Mouse (Mus musculus): ENCODE data around the gene Zfp775. TPM values are rescaled to one million over a fixed set of nuclear protein-coding genes. Genes with fewer than 3 reads are reported as not detected.
"Not testable (repeated sequence)": the region's sequence is repeated elsewhere in the genome, so short reads cannot be mapped to it uniquely, and the experiment has no call there.

Zfp775 gene
- polyA plus RNA-seq, 1 experiment from 2014 or later = 14.6 TPM

- H3K4me2 ChIP-seq (replicated peaks); H3K9me3 ChIP-seq (replicated peaks); H3K9ac ChIP-seq; ATAC-seq (ENCODE audit: low FRiP score); H3K27ac ChIP-seq; H3K4me3 ChIP-seq; H3K4me1 ChIP-seq: not testable (repeated sequence)
- Histone ChIP-seq H3K36me3 (peaks cover 31% of the 10 kb centered on the region), H3K27me3 (peaks cover 18% of the 10 kb centered on the region)
- WGBS = 80% methylated on average over 8 of the region's 8 CpGs
These were observed 20.5 kb downstream of the Zfp775 start for GRCm38 (mm10) chr6:48622186-48622843.

GRCm38 (mm10) chr6:48623460-48623859 lies 21.6 kb downstream of the Zfp775 start:
- no peak overlapping the region for H3K9ac ChIP-seq
- no peak overlapping the region for H3K4me2 ChIP-seq (replicated peaks)
- no peak overlapping the region for H3K27ac ChIP-seq
- peaks cover 12% of the 10 kb centered on the region; the same call in 1 of the 2 replicates for H3K4me1 ChIP-seq
- H3K36me3 ChIP-seq = peaks cover 31% of the 10 kb centered on the region
- no peak overlapping the region for H3K4me3 ChIP-seq
- ATAC-seq (ENCODE audit: low FRiP score) = no peak
- 43% methylated on average over 1 of the region's 1 CpGs for WGBS
- H3K9me3 ChIP-seq (replicated peaks) = no peaks in the 10 kb centered on the region
- H3K27me3 ChIP-seq = peaks cover 30% of the 10 kb centered on the region

- WGBS = 32% methylated on average over 8 of the region's 8 CpGs
- ATAC-seq (ENCODE audit: low FRiP score) = no peak
- peak within 1 kb of the TSS; percentile 74 for H3K4me2 ChIP-seq (replicated peaks)
- H3K9ac ChIP-seq = peak within 1 kb of the TSS; percentile 42
- H3K9me3 ChIP-seq (replicated peaks) = no peaks in the 10 kb centered on the region
- peak within 1 kb of the TSS; percentile 39 for H3K4me3 ChIP-seq
- peaks cover 6% of the 10 kb centered on the region; the same call in 1 of the 2 replicates for H3K36me3 ChIP-seq
- H3K27me3 ChIP-seq = peaks cover 53% of the 10 kb centered on the region
- H3K4me1 ChIP-seq = peaks cover 22% of the 10 kb centered on the region
- H3K27ac ChIP-seq = no peak within 1 kb of the TSS
These were observed 24.6 kb downstream of the Zfp775 start, which contains the start of gene AI854703 for GRCm38 (mm10) chr6:48626464-48626863. AI854703 (plus strand) TSS chr6:48626764.

- peak overlapping the region; percentile 42 for H3K9ac ChIP-seq
- peaks cover 22% of the 10 kb centered on the region for H3K4me1 ChIP-seq
- H3K27ac ChIP-seq = no peak overlapping the region
- no peak for ATAC-seq (ENCODE audit: low FRiP score)
- WGBS = under 1% methylated on average over 32 of the region's 32 CpGs
- H3K9me3 ChIP-seq (replicated peaks) = no peaks in the 10 kb centered on the region
- 0 out of 2 replicates have a peak, but pooled peaks cover 1% of the 10 kb centered on the region for H3K36me3 ChIP-seq
- H3K27me3 ChIP-seq = peaks cover 54% of the 10 kb centered on the region
- peak overlapping the region; percentile 39 for H3K4me3 ChIP-seq
- H3K4me2 ChIP-seq (replicated peaks) = peak overlapping the region; percentile 74
These were observed 25.1 kb downstream of the Zfp775 start for GRCm38 (mm10) chr6:48626984-48627383.

- Histone ChIP-seq H3K36me3 (no peaks in the 10 kb centered on the region), H3K4me1 (peaks cover 22% of the 10 kb centered on the region), H3K9me3 (replicated peaks) (no peaks in the 10 kb centered on the region), H3K9ac (peak overlapping the region; percentile 42), H3K27me3 (peaks cover 54% of the 10 kb centered on the region), H3K27ac (no peak overlapping the region), H3K4me2 (replicated peaks) (peak overlapping the region; percentile 74), H3K4me3 (peak overlapping the region; percentile 39)
- WGBS = 8% methylated on average over 7 of the region's 7 CpGs
- no peak for ATAC-seq (ENCODE audit: low FRiP score)
These were observed 25.7 kb downstream of the Zfp775 start for GRCm38 (mm10) chr6:48627511-48627924.

- Histone ChIP-seq H3K4me1 (peaks cover 22% of the 10 kb centered on the region), H3K27ac (no peak overlapping the region), H3K36me3 (no peaks in the 10 kb centered on the region), H3K9me3 (replicated peaks) (no peaks in the 10 kb centered on the region), H3K27me3 (peaks cover 54% of the 10 kb centered on the region), H3K9ac (no peak overlapping the region), H3K4me3 (no peak overlapping the region), H3K4me2 (replicated peaks) (no peak overlapping the region)
- 66% methylated on average over 3 of the region's 3 CpGs for WGBS
- no peak for ATAC-seq (ENCODE audit: low FRiP score)
These were observed 26.5 kb downstream of the Zfp775 start for GRCm38 (mm10) chr6:48628377-48628776.

- Histone ChIP-seq H3K4me3 (peak overlapping the region; percentile 37), H3K36me3 (no peaks in the 10 kb centered on the region), H3K9me3 (replicated peaks) (no peaks in the 10 kb centered on the region), H3K9ac (peak overlapping the region; percentile 65), H3K27me3 (peaks cover 54% of the 10 kb centered on the region), H3K27ac (0 out of 2 replicates have a peak overlapping the region, but pooled peaks have one; percentile 25), H3K4me2 (replicated peaks) (peak overlapping the region; percentile 61), H3K4me1 (peaks cover 22% of the 10 kb centered on the region)
- 8% methylated on average over 54 of the region's 54 CpGs for WGBS
- ATAC-seq (ENCODE audit: low FRiP score) = peak; percentile 57
These were observed 27.2 kb downstream of the Zfp775 start for GRCm38 (mm10) chr6:48628808-48629660.

- peak overlapping the region; percentile 37 for H3K4me3 ChIP-seq
- no peaks in the 10 kb centered on the region for H3K9me3 ChIP-seq (replicated peaks)
- H3K9ac ChIP-seq = peak overlapping the region; percentile 65
- 29% methylated on average over 13 of the region's 13 CpGs for WGBS
- no peaks in the 10 kb centered on the region for H3K36me3 ChIP-seq
- H3K27ac ChIP-seq = no peak overlapping the region
- peak; percentile 29 for ATAC-seq (ENCODE audit: low FRiP score)
- H3K27me3 ChIP-seq = peaks cover 54% of the 10 kb centered on the region
- peaks cover 22% of the 10 kb centered on the region for H3K4me1 ChIP-seq
- H3K4me2 ChIP-seq (replicated peaks) = peak overlapping the region; percentile 61
These were observed 27.8 kb downstream of the Zfp775 start for GRCm38 (mm10) chr6:48629661-48630034.

- no peak overlapping the region for H3K9ac ChIP-seq
- no peaks in the 10 kb centered on the region for H3K9me3 ChIP-seq (replicated peaks)
- H3K27me3 ChIP-seq = peaks cover 49% of the 10 kb centered on the region
- no peak overlapping the region for H3K27ac ChIP-seq
- H3K36me3 ChIP-seq = no peaks in the 10 kb centered on the region
- WGBS = 91% methylated on average over 8 of the region's 8 CpGs
- no peak for ATAC-seq (ENCODE audit: low FRiP score)
- H3K4me3 ChIP-seq = no peak overlapping the region
- H3K4me2 ChIP-seq (replicated peaks) = no peak overlapping the region
- peaks cover 22% of the 10 kb centered on the region for H3K4me1 ChIP-seq
These were observed 29.0 kb downstream of the Zfp775 start for GRCm38 (mm10) chr6:48630831-48631230.

GRCm38 (mm10) chr6:48635105-48635504 lies 33.2 kb downstream of the Zfp775 start:
- no peaks in the 10 kb centered on the region for H3K9me3 ChIP-seq (replicated peaks)
- 91% methylated on average over 2 of the region's 2 CpGs for WGBS
- no peak overlapping the region for H3K9ac ChIP-seq
- no peak overlapping the region for H3K27ac ChIP-seq
- H3K36me3 ChIP-seq = no peaks in the 10 kb centered on the region
- no peak for ATAC-seq (ENCODE audit: low FRiP score)
- no peak overlapping the region for H3K4me2 ChIP-seq (replicated peaks)
- peaks cover 8% of the 10 kb centered on the region for H3K27me3 ChIP-seq
- no peaks in the 10 kb centered on the region; the same call in 1 of the 2 replicates for H3K4me1 ChIP-seq
- H3K4me3 ChIP-seq = no peak overlapping the region

- H3K9me3 ChIP-seq (replicated peaks) = no peaks in the 10 kb centered on the region
- H3K9ac ChIP-seq = no peak overlapping the region
- ATAC-seq (ENCODE audit: low FRiP score) = no peak
- no peaks in the 10 kb centered on the region for H3K36me3 ChIP-seq
- H3K27ac ChIP-seq = no peak overlapping the region
- WGBS = 30% methylated on average over 6 of the region's 6 CpGs
- H3K4me1 ChIP-seq = no peaks in the 10 kb centered on the region; the same call in 1 of the 2 replicates
- no peak overlapping the region for H3K4me3 ChIP-seq
- no peak overlapping the region for H3K4me2 ChIP-seq (replicated peaks)
- H3K27me3 ChIP-seq = peaks cover 1% of the 10 kb centered on the region; the same call in 1 of the 2 replicates
These were observed 34.7 kb downstream of the Zfp775 start for GRCm38 (mm10) chr6:48636515-48636914.

- no peak overlapping the region for H3K27ac ChIP-seq
- no peaks in the 10 kb centered on the region for H3K9me3 ChIP-seq (replicated peaks)
- no peak overlapping the region for H3K4me3 ChIP-seq
- no peaks in the 10 kb centered on the region; the same call in 1 of the 2 replicates for H3K4me1 ChIP-seq
- H3K4me2 ChIP-seq (replicated peaks) = no peak overlapping the region
- no peak for ATAC-seq (ENCODE audit: low FRiP score)
- H3K27me3 ChIP-seq = no peaks in the 10 kb centered on the region
- H3K36me3 ChIP-seq = no peaks in the 10 kb centered on the region
- WGBS = 61% methylated on average over 6 of the region's 6 CpGs
- no peak overlapping the region for H3K9ac ChIP-seq
These were observed 36.1 kb downstream of the Zfp775 start for GRCm38 (mm10) chr6:48637811-48638500.

Data from hindbrain, embryonic 12.5 days (tissue).